Mouse (Mus musculus): ENCODE data around the gene Pifo.

Pifo gene

GRCm38 (mm10) chr3:105957235-105957634, 57.2 kb downstream of the Pifo start:
- no peak for DNase-seq (ENCODE audit: low spot score in 2 of 2)

GRCm38 (mm10) chr3:105951348-105951747, 63.1 kb downstream of the Pifo start:
- DNase-seq (ENCODE audit: low spot score in 2 of 2): no peak

All from urinary bladder, adult 18-20 months (tissue).